Mouse (Mus musculus) ES-E14 (cell line): Measurements from ENCODE around the gene Dapk2. TPM values are rescaled to one million over a fixed set of nuclear protein-coding genes. Genes with fewer than 3 reads are reported as not detected.

Experiments used
- DNase-seq: peaks from one replicate; pipeline ENCODE4 v3.0.0-alpha.2; 2013; ENCODE audit warnings: low read depth, low spot score
- H3K27ac ChIP-seq: 2 replicates; pipeline ENCODE4 v1.5.1; 2012; ENCODE audit warnings: low read depth, mild to moderate bottlenecking, low read length, moderate library complexity, mixed read lengths; ENCODE audit not compliant: poor library complexity, insufficient read depth, severe bottlenecking
- H3K36me3 ChIP-seq: 2 replicates; pipeline ENCODE4 v1.6.1; 2012; ENCODE audit warnings: mild to moderate bottlenecking, low read length, moderate library complexity, mixed read lengths; ENCODE audit not compliant: control insufficient read depth, poor library complexity, insufficient read depth, severe bottlenecking
- H3K4me1 ChIP-seq, 2 experiments: fragments of 150-350 bp in 1 of 2; sonication (generic) in 1 of 2; 2 replicates each; pipeline ENCODE4 v1.6.1; 2012; ENCODE audit warnings: low read length in 2 of 2, mild to moderate bottlenecking in 1 of 2, mixed read lengths in 1 of 2; ENCODE audit not compliant: control insufficient read depth in 2 of 2, insufficient read depth in 2 of 2, poor library complexity in 1 of 2
- H3K4me3 ChIP-seq, 2 experiments: fragments of 150-350 bp in 1 of 2; sonication (generic) in 1 of 2; 2 replicates each; pipeline ENCODE4 v1.5.1; 2012; ENCODE audit warnings: low read length in 2 of 2, low read depth in 1 of 2, mild to moderate bottlenecking in 1 of 2, mixed read lengths in 1 of 2; ENCODE audit not compliant: insufficient read depth in 1 of 2, poor library complexity in 1 of 2, severe bottlenecking in 1 of 2
- H3K9ac ChIP-seq: 2 replicates; pipeline ENCODE4 v1.6.1; 2012; ENCODE audit warnings: low read depth, mild to moderate bottlenecking, low read length, mixed read lengths; ENCODE audit not compliant: poor library complexity, insufficient read depth, severe bottlenecking
- H3K9me3 ChIP-seq: fragments of 150-350 bp; sonication (generic); 2 replicates; pipeline ENCODE4 v1.6.1; 2012; ENCODE audit warnings: low read depth, mild to moderate bottlenecking, low read length; ENCODE audit not compliant: control insufficient read depth, insufficient read depth
- CHD2 ChIP-seq: IDR thresholded peaks from 2 replicates; pipeline ENCODE4 v1.6.1; 2014; ENCODE audit warnings: mild to moderate bottlenecking, low read depth, low read length, inconsistent platforms
- HCFC1 ChIP-seq: IDR thresholded peaks from 2 replicates; pipeline ENCODE4 v1.6.1; 2012; ENCODE audit warnings: low read length, inconsistent platforms, borderline replicate concordance; ENCODE audit not compliant: insufficient read depth
- MAFK ChIP-seq: IDR thresholded peaks from 2 replicates; pipeline ENCODE4 v1.6.1; 2014; ENCODE audit warnings: mild to moderate bottlenecking, low read depth, low read length, inconsistent platforms; ENCODE audit not compliant: insufficient read depth
- ZC3H11A ChIP-seq: IDR thresholded peaks from 2 replicates; pipeline ENCODE4 v1.6.1; 2012; ENCODE audit warnings: low read depth, mild to moderate bottlenecking, inconsistent platforms, low read length, borderline replicate concordance
- ZNF384 ChIP-seq: IDR thresholded peaks from 2 replicates; pipeline ENCODE4 v1.6.1; 2012; ENCODE audit warnings: low read depth, low read length, inconsistent platforms
- in situ Hi-C, 2 experiments: fragments of 600-800 bp; cut with MboI; formaldehyde crosslinking; loops; one replicate each; pipeline ENCODE4 v1.15.1; 2025; ENCODE audit warnings: low sequenced_read_pairs in 2 of 2, inconsistent platforms in 1 of 2; ENCODE audit not compliant: unreplicated experiment in 2 of 2
- total RNA-seq: library from RNA; depleted of rRNA; stranded (reverse); fragments of 300-350 nt; gene quantifications from 2 replicates; pipeline ENCODE4 v1.2.3, GENCODE M21; 2012

The Dapk2 gene
- total RNA-seq, 1 experiment, result 1.2 TPM

DNA sequence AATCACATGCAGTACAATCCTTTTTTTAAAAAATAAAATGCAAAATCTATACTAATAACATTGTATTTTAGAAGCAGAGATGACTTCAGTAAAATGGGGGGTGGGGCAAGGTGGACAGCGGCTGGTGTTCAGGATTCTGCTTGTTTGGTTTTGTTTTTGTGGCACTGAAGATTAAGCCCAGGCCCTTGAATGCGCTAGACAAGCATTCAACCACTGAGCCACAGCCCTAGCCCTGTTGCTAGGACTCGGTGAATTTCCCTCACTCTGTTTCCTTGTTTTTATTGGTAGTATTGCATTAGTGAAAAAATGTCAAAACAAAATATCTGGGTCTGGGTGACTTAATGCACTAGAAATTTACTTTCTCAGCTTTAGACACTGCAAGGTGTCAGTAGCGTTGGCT is 118.0 kb downstream of the Dapk2 start:
- Histone ChIP-seq H3K36me3 (no peaks in the 10 kb centered on the region), H3K4me1 (peaks cover 8 to 29% of the 10 kb centered on the region in 2 experiments), H3K27ac (no peak overlapping the region), H3K9ac (no peak overlapping the region), H3K4me3 (no peak overlapping the region), H3K9me3 (no peaks in the 10 kb centered on the region)
- DNase-seq, result no peak
- in situ Hi-C loops, result no loop called here
- TF ChIP-seq CHD2, result no peak
- no peak for TF ChIP-seq MAFK
- TF ChIP-seq HCFC1, result no peak

GRCm38 (mm10) chr9:66276697-66277385 is 118.8 kb downstream of the Dapk2 start:
- no peak overlapping the region for H3K9ac ChIP-seq
- DNase-seq, result no peak
- no peaks in the 10 kb centered on the region for H3K36me3 ChIP-seq
- peak overlapping the region; percentile 20; the same call in 1 of the 2 replicates for H3K27ac ChIP-seq
- in situ Hi-C loops, result no loop called here
- no peak overlapping the region for H3K4me3 ChIP-seq
- H3K4me1 ChIP-seq, result peaks cover 8 to 27% of the 10 kb centered on the region in 2 experiments
- no peaks in the 10 kb centered on the region for H3K9me3 ChIP-seq
- peak; percentile 74 for TF ChIP-seq MAFK
- TF ChIP-seq HCFC1, result no peak

DNA sequence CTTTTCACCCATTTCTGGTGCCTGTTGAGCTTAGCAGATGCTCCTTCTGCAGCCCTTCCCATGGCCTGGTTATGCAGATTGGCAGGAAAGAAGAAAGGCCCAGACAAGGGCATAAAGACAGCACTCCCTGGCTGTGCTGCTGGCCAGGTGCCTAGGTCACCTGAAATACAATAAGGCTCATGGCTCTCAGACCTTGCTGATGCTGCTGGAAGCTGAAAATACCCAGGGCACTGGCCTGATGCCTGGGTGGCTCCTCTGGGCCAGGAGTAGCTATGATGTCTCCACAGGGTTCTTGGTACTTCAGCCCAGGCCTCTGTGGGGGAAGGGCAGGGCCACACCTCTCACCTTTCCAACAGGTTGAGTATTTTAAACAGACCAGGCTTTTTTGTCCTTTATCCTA is 121.6 kb downstream of the Dapk2 start:
- no peaks in the 10 kb centered on the region for H3K9me3 ChIP-seq
- no peak overlapping the region for H3K4me3 ChIP-seq
- no peak for TF ChIP-seq MAFK
- no peak for TF ChIP-seq CHD2
- TF ChIP-seq ZNF384, result no peak
- no peak for DNase-seq
- in situ Hi-C loops, result no loop called here
- H3K36me3 ChIP-seq, result no peaks in the 10 kb centered on the region
- no peak overlapping the region for H3K9ac ChIP-seq
- H3K4me1 ChIP-seq, result peaks cover 8 to 19% of the 10 kb centered on the region in 2 experiments
- H3K27ac ChIP-seq, result no peak overlapping the region

DNA sequence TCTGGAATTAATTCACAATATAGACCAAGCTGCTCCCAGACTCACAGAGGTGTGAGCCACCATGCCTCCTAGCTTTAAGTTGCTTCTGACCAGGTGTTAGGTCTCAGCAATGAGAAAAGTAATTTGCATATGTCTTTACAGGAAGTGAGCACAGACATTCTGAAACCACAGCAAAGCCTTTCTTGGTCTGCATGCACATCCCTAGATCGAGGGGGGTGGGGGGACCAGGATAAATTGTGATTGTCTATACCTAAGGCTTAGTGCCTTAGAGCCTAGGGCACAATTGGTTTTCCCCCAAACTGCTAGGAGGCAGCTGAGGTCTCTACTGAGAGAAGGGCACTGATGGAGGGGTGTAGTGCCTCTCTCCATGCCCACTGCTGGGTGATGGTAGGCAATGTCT is 122.5 kb downstream of the Dapk2 start:
- Histone ChIP-seq H3K4me3 (no peak overlapping the region), H3K36me3 (no peaks in the 10 kb centered on the region), H3K9me3 (no peaks in the 10 kb centered on the region), H3K27ac (no peak overlapping the region), H3K9ac (no peak overlapping the region), H3K4me1 (peaks cover 8 to 14% of the 10 kb centered on the region in 2 experiments)
- TF ChIP-seq HCFC1 (no peak), CHD2 (no peak), ZNF384 (no peak), ZC3H11A (no peak), MAFK (no peak)
- DNase-seq, result no peak
- in situ Hi-C loops, result no loop called here

GRCm38 (mm10) chr9:66281501-66281951 is 123.5 kb downstream of the Dapk2 start:
- no peaks in the 10 kb centered on the region for H3K36me3 ChIP-seq
- no peak overlapping the region for H3K9ac ChIP-seq
- no peaks in the 10 kb centered on the region for H3K9me3 ChIP-seq
- in situ Hi-C loops, result no loop called here
- H3K4me1 ChIP-seq, result peaks cover under 1 to 12% of the 10 kb centered on the region in 2 experiments; a peak in 3 of 4 replicates
- no peak for DNase-seq
- no peak overlapping the region for H3K4me3 ChIP-seq
- no peak overlapping the region for H3K27ac ChIP-seq
- TF ChIP-seq ZNF384 (no peak), MAFK (no peak), CHD2 (no peak), ZC3H11A (no peak)
